21 mouse cellular contexts compared by ENCODE assay signal in genomic region chr4:83040780-83041179, GRCm38 (mm10). TPM values are rescaled to one million over a fixed set of nuclear protein-coding genes. Genes with fewer than 3 reads are reported as not detected.
DNase-seq lines count a peak whose midpoint lies in the region; ATAC-seq lines count a peak whose summit lies in the region.
"Had no signal": no experiment of that assay in that cellular context is flagged by ENCODE, and none has a peak within 500 bp of the region (broad histone marks: within the 10 kb centered on the region; RNA-seq: fewer than 3 reads in every experiment).

No protein-coding gene starts in this region.

- DNase-seq in lung, postnatal 14 days: no peak
- peak; percentile 66 for DNase-seq in limb, embryonic 11.5 days (ENCODE audit: low spot score)
- no peak for DNase-seq in retina, postnatal 1 day
- no peak for DNase-seq in left cerebral cortex, adult 11 months (ENCODE audit: low spot score)
- DNase-seq in right cerebral cortex, postnatal 25 days: no peak
- DNase-seq: adrenal gland, adult 2 months; cerebellum, adult 2 months; gastrocnemius, postnatal 25 days; layer of hippocampus, adult 9-11 months; lung, adult 18-20 months; midbrain, embryonic 14.5 days; right cerebral cortex, postnatal 4 days had no signal

- H3K4me2 ChIP-seq in lung, embryonic 15.5 days: no peak overlapping the region
- H3K4me2 ChIP-seq in embryonic facial prominence, embryonic 12.5 days (replicated peaks): no peak overlapping the region
- H3K4me2 ChIP-seq in limb, embryonic 11.5 days (ENCODE audit: low read depth, severe bottlenecking): no peak overlapping the region
- H3K4me2 ChIP-seq: forebrain, embryonic 15.5 days; heart, embryonic 15.5 days; liver, embryonic 11.5 days had no signal

- H3K9ac ChIP-seq in lung, embryonic 15.5 days: no peak overlapping the region
- H3K9ac ChIP-seq in embryonic facial prominence, embryonic 12.5 days: no peak overlapping the region
- H3K9ac ChIP-seq in limb, embryonic 11.5 days (ENCODE audit: low read length): no peak overlapping the region
- H3K9ac ChIP-seq: forebrain, embryonic 15.5 days; heart, embryonic 15.5 days had no signal

- WGBS in lung, embryonic 15.5 days: 51% methylated on average over 3 of the region's 3 CpGs
- WGBS in embryonic facial prominence, embryonic 12.5 days: 13% methylated on average over 3 of the region's 3 CpGs
- WGBS in limb, embryonic 11.5 days: 25% methylated on average over 3 of the region's 3 CpGs

- no peak overlapping the region for H3K27ac ChIP-seq in lung, embryonic 15.5 days
- H3K27ac ChIP-seq in embryonic facial prominence, embryonic 12.5 days: 0 out of 2 replicates have a peak overlapping the region, but pooled peaks have one; percentile 36
- no peak overlapping the region for H3K27ac ChIP-seq in limb, embryonic 11.5 days (replicated peaks; ENCODE audit: low read depth, low read length)
- H3K27ac ChIP-seq: forebrain, embryonic 15.5 days; heart, embryonic 15.5 days; kidney, postnatal 0 days; macrophage had no signal

- ATAC-seq in lung, embryonic 15.5 days (ENCODE audit: borderline replicate concordance, extremely low read depth, low FRiP score, low TSS enrichment): 0 out of 2 replicates have a peak, but pooled peaks have one; percentile 23
- ATAC-seq in embryonic facial prominence, embryonic 12.5 days (ENCODE audit: insufficient number of reproducible peaks, insufficient read depth, low FRiP score, low TSS enrichment): peak; percentile 88
- ATAC-seq in limb, embryonic 11.5 days (ENCODE audit: insufficient number of reproducible peaks, low FRiP score, low TSS enrichment, low read depth): peak; percentile 79
- ATAC-seq: forebrain, embryonic 15.5 days; hindbrain, embryonic 16.5 days; intestine, embryonic 16.5 days had no signal

- H3K27me3 ChIP-seq in lung, embryonic 15.5 days: no peaks in the 10 kb centered on the region
- H3K27me3 ChIP-seq in embryonic facial prominence, embryonic 12.5 days: no peaks in the 10 kb centered on the region
- no peaks in the 10 kb centered on the region for H3K27me3 ChIP-seq in limb, embryonic 11.5 days (ENCODE audit: control insufficient read depth, insufficient read depth, low read length)
- H3K27me3 ChIP-seq: forebrain, embryonic 15.5 days; heart, embryonic 15.5 days had no signal

- no peaks in the 10 kb centered on the region for H3K9me3 ChIP-seq in lung, embryonic 15.5 days
- no peaks in the 10 kb centered on the region for H3K9me3 ChIP-seq in embryonic facial prominence, embryonic 12.5 days
- H3K9me3 ChIP-seq in limb, embryonic 11.5 days (ENCODE audit: control insufficient read depth, low read length): no peaks in the 10 kb centered on the region
- H3K9me3 ChIP-seq: forebrain, embryonic 15.5 days; heart, embryonic 15.5 days had no signal

- H3K4me3 ChIP-seq in lung, embryonic 15.5 days: no peak overlapping the region
- no peak overlapping the region for H3K4me3 ChIP-seq in embryonic facial prominence, embryonic 12.5 days
- no peak overlapping the region for H3K4me3 ChIP-seq in limb, embryonic 11.5 days (ENCODE audit: low read depth, low read length)
- H3K4me3 ChIP-seq: forebrain, embryonic 15.5 days; heart, embryonic 15.5 days had no signal

- no peaks in the 10 kb centered on the region for H3K4me1 ChIP-seq in lung, embryonic 15.5 days
- H3K4me1 ChIP-seq in embryonic facial prominence, embryonic 12.5 days: peaks cover 19% of the 10 kb centered on the region
- H3K4me1 ChIP-seq in limb, embryonic 11.5 days (ENCODE audit: control insufficient read depth, insufficient read depth, low read length): peaks cover 10% of the 10 kb centered on the region
- H3K4me1 ChIP-seq: heart, embryonic 15.5 days had no signal

- H3K36me3 ChIP-seq in lung, embryonic 15.5 days: 0 out of 2 replicates have a peak, but pooled peaks cover 5% of the 10 kb centered on the region
- H3K36me3 ChIP-seq in embryonic facial prominence, embryonic 12.5 days: peaks cover 16% of the 10 kb centered on the region
- H3K36me3 ChIP-seq in limb, embryonic 11.5 days (ENCODE audit: control insufficient read depth, insufficient read depth, low read length): no peaks in the 10 kb centered on the region
- H3K36me3 ChIP-seq: forebrain, embryonic 15.5 days; heart, embryonic 15.5 days had no signal

RNA-seq across cellular contexts. Expression of gene Frem1, which starts 11.4 kb away (rescaled TPM):
- 30.5 and 35.1 TPM in 2 replicates for polyA plus RNA-seq in lung, embryonic 15.5 days (2015; fragmentation: Nextera tagmentation; extraction: Ambion mirVana)
- 25.7 and 26.1 TPM in 2 replicates for polyA plus RNA-seq in embryonic facial prominence, embryonic 12.5 days (2016; fragmentation: Nextera tagmentation; extraction: Ambion mirVana)
- 15.1 and 18.0 TPM in 2 replicates for polyA plus RNA-seq in limb, embryonic 11.5 days (2014; fragmentation: Nextera tagmentation; extraction: Ambion mirVana)
- polyA plus RNA-seq: macrophage had no signal

Comparison
In these comparisons a context has a peak if more than half of its experiments do, and no peak if none do; other contexts are left out.
1. ATAC-seq: peak in every context shown above with its lines; median percentile 88 in embryonic facial prominence, embryonic 12.5 days; 79 in limb, embryonic 11.5 days; 23 in lung, embryonic 15.5 days.